Mouse (Mus musculus) heart, embryonic 14.5 days (tissue): ENCODE measurements around the gene Zbtb45. TPM values are rescaled to one million over a fixed set of nuclear protein-coding genes. Genes with fewer than 3 reads are reported as not detected.
A peak's percentile ranks its signal among the peaks of the same experiment; 100 is the strongest.

Source experiments
- ATAC-seq: fragments of 200-750 bp; cut with Nextera tagmentation; 2 replicates; pipeline ENCODE4 v1.8.0; 2017; ENCODE audit warnings: low read depth, moderate TSS enrichment; ENCODE audit not compliant: insufficient number of reproducible peaks, insufficient read depth, low FRiP score
- H3K27ac ChIP-seq, 2 experiments: fragments of 200-500 bp in 1 of 2; fragments of 300-500 bp in 1 of 2; sonication (generic) in 1 of 2; replicated peaks in 1 of 2; 2 replicates each; pipeline ENCODE4 v1.5.1; 2012 to 2014; ENCODE audit warnings: low read depth in 2 of 2, low read length in 2 of 2, control low read depth in 1 of 2, mild to moderate bottlenecking in 1 of 2, mixed read lengths in 1 of 2; ENCODE audit not compliant: control insufficient read depth in 1 of 2, insufficient read depth in 1 of 2
- H3K27me3 ChIP-seq: fragments of 300-500 bp; sonication (generic); 2 replicates; pipeline ENCODE4 v1.6.1; 2014; ENCODE audit warnings: mild to moderate bottlenecking, low read length, control low read depth; ENCODE audit not compliant: control insufficient read depth, insufficient read depth
- H3K36me3 ChIP-seq: fragments of 300-500 bp; sonication (generic); 2 replicates; pipeline ENCODE4 v1.6.1; 2014; ENCODE audit warnings: mild to moderate bottlenecking, control low read depth, low read length, mixed read lengths; ENCODE audit not compliant: control insufficient read depth, insufficient read depth
- H3K4me1 ChIP-seq, 2 experiments: fragments of 200-500 bp in 1 of 2; fragments of 300-500 bp in 1 of 2; sonication (generic) in 1 of 2; 2 replicates each; pipeline ENCODE4 v1.6.1; 2012 to 2014; ENCODE audit warnings: low read length in 2 of 2, control low read depth in 1 of 2, mixed read lengths in 1 of 2; ENCODE audit not compliant: control insufficient read depth in 2 of 2, insufficient read depth in 2 of 2
- H3K4me2 ChIP-seq: fragments of 300-500 bp; sonication (generic); 2 replicates; pipeline ENCODE4 v1.6.1; 2014; ENCODE audit warnings: mild to moderate bottlenecking, low read length
- H3K4me3 ChIP-seq, 2 experiments: fragments of 200-500 bp in 1 of 2; fragments of 300-500 bp in 1 of 2; sonication (generic) in 1 of 2; 2 replicates each; pipeline ENCODE4 v1.5.1; 2012 to 2014; ENCODE audit warnings: low read length in 2 of 2, mild to moderate bottlenecking in 2 of 2, control low read depth in 1 of 2, low read depth in 1 of 2, moderate library complexity in 1 of 2; ENCODE audit not compliant: control insufficient read depth in 1 of 2, insufficient read depth in 1 of 2
- H3K9ac ChIP-seq: fragments of 300-500 bp; sonication (generic); 2 replicates; pipeline ENCODE4 v1.6.1; 2014; ENCODE audit warnings: mild to moderate bottlenecking, low read length
- H3K9me3 ChIP-seq: fragments of 300-500 bp; sonication (generic); 2 replicates; pipeline ENCODE4 v1.6.1; 2016; ENCODE audit warnings: low read length, control low read depth; ENCODE audit not compliant: control insufficient read depth
- WGBS: fragments of 180-500 bp; shearing (Covaris S2); extraction: QIAGEN DNeasy Blood & Tissue Kit; methylation state at CpG from one replicate; pipeline ENCODE4 v1.1.7; 2014; 5-methylcytosine and 5-hydroxymethylcytosine counted together
- polyA plus RNA-seq: library from polyadenylated mRNA; unstranded; fragments of >200 nt; fragmentation: Nextera tagmentation; extraction: Ambion mirVana; gene quantifications from 2 replicates; pipeline ENCODE4 v1.2.1, GENCODE M21; 2014

Gene Zbtb45
- polyA plus RNA-seq, 1 experiment from 2014 or later, result 17.2 TPM

DNA sequence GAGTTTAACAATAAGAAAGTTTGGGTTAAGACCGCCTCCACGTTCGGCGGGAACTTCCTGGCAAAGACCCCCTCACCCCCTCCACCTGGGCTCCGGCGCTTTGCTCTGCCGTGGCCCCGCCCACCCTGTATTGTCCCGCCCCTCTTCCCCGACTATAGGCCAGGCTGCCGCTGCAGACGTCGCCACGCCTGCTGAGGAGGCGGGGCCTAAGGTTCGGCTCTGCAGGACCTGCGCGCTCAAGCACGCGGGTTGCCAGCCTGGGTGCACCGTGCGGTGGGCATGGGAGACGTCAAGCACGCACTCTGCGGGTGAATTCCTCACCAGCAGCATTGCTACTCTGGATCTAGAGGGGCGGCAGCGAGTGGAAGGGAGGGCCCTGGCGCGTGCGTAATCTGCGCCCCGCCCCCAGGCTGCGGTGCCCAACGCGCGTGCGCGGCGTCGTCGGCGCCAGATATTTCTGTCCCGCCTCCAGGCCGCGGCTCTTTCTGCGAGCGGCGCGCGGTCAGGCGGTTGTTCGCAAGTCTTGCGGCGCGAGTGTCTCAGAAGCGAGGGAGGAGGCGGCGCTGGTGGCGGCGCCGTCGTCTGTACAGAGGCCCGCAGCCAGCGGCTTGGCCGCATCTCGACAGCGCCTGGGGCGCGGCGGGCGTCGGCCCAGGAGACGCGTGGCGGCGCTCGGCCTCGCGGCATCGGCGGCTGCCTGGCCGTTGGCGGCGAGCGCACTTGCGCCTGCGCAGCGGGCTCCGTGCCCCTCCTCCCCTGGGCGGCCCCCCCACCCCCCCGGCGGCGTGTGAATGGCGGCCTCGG, 14.3 kb upstream of the Zbtb45 start:
- whole genome bisulfite sequencing, result under 1% methylated on average over 67 of the region's 95 CpGs
- peak; percentile 80 for ATAC-seq
- Histone ChIP-seq H3K9ac (peak overlapping the region; percentile 95), H3K27ac (peak overlapping the region; percentile 98 to 100), H3K9me3 (no peaks in the 10 kb centered on the region), H3K4me2 (peak overlapping the region; percentile 92), H3K4me1 (peaks cover 11 to 15% of the 10 kb centered on the region in 2 experiments), H3K36me3 (peaks cover 39% of the 10 kb centered on the region), H3K4me3 (peak overlapping the region; percentile 86 to 95), H3K27me3 (no peaks in the 10 kb centered on the region)

DNA sequence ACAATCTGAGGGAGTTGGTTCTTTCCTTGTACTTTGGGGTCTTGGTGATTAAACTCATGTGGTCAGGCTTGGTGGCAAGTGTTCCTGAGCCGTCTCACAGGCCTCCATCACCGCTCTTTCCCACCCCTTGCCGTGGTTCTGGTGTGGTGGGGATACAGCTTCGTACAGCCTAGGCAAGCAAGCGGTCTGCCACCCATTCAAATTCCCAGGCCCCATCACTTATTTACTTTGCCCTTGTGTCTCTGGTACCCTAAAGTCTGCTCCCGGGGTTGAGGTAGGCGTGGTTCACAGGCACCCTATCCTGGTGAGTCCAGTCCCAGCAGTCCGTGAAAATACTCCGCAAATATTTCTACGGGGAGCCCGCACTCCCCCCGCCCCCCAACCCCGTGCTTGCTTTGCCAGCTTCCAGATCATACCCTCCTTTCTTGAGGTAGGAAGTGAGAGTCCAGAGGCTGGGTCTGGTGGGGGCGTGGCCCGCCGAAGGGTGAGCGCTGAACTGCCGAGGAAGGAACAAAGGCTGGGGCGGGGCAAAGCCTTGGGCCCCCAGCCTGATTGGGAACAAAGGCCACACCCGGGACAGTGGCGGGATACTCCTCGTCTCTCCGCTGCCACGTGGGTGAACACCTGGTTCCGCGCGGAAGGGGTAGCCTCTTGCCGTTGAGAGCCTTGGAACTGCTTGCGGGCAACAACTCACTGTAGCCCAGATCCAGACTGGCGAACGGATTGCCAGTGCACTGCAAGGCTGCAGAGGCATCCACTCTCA, 13.1 kb upstream of the Zbtb45 start:
- H3K4me1 ChIP-seq, result peaks cover 11 to 15% of the 10 kb centered on the region in 2 experiments
- peak; percentile 49 for ATAC-seq
- H3K27ac ChIP-seq, result peak overlapping the region; percentile 84 to 98
- no peaks in the 10 kb centered on the region for H3K27me3 ChIP-seq
- H3K9me3 ChIP-seq, result no peaks in the 10 kb centered on the region
- peak overlapping the region; percentile 92 for H3K4me2 ChIP-seq
- WGBS, result 5% methylated on average over 31 of the region's 31 CpGs
- H3K4me3 ChIP-seq, result peak overlapping the region; percentile 86 to 95
- H3K9ac ChIP-seq, result peak overlapping the region; percentile 95
- H3K36me3 ChIP-seq, result peaks cover 27% of the 10 kb centered on the region

DNA sequence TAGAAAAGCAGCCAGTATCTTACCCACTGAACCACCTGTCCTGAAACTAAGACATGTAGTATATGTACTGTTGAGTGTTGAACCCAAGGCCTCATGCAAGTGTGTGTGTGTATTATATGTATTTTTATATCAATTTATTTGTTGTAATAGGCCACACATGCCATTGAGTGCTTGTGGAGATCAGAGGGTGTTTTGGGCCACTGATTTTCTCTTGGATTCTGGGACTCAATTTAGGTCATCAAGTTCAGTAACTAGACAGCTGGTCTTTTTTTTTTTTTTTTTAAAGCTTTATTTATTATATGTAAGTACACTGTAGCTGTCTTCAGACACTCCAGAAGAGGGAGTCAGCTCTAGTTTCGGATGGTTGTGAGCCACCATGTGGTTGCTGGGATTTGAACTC, 5.4 kb upstream of the Zbtb45 start:
- Histone ChIP-seq H3K4me3 (no peak overlapping the region), H3K27ac (no peak overlapping the region), H3K27me3 (no peaks in the 10 kb centered on the region), H3K36me3 (no peaks in the 10 kb centered on the region), H3K4me1 (peaks cover 5 to 6% of the 10 kb centered on the region in 2 experiments), H3K4me2 (no peak overlapping the region), H3K9me3 (no peaks in the 10 kb centered on the region), H3K9ac (no peak overlapping the region)
- 85% methylated on average over 1 of the region's 1 CpGs for WGBS
- no peak for ATAC-seq

DNA sequence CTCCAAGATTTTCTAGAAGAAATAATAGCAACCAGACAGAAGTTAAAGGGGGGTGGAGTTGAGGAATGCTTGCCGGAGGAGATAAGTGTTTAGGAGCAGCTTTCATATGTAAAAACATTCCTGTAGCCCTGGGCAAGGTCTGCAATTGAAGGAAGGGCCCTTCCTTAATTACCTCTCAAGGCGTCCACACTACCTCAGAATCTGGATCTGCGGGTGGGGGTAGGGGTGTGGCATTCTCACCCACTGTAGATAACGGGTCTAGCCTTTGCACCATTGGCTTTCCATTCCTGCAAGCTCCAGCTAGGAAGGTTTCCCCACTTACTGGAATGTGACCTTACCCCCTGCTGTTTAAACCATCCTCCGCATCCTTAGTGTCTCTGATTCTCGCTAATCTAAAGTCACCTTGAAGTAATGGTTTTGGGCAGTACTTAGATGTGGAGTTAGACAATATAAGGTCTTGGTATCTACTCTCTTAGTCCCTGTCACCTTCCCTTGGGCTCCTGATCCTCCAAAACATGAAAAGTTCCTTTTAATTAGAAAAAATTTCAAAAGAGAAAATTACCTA, 4.5 kb upstream of the Zbtb45 start:
- 34% methylated on average over 6 of the region's 6 CpGs for WGBS
- ATAC-seq, result no peak
- Histone ChIP-seq H3K27me3 (no peaks in the 10 kb centered on the region), H3K4me3 (no peak overlapping the region), H3K9ac (no peak overlapping the region), H3K4me1 (peaks cover 6 to 7% of the 10 kb centered on the region in 2 experiments), H3K9me3 (no peaks in the 10 kb centered on the region), H3K36me3 (no peaks in the 10 kb centered on the region), H3K27ac (no peak overlapping the region), H3K4me2 (no peak overlapping the region)

DNA sequence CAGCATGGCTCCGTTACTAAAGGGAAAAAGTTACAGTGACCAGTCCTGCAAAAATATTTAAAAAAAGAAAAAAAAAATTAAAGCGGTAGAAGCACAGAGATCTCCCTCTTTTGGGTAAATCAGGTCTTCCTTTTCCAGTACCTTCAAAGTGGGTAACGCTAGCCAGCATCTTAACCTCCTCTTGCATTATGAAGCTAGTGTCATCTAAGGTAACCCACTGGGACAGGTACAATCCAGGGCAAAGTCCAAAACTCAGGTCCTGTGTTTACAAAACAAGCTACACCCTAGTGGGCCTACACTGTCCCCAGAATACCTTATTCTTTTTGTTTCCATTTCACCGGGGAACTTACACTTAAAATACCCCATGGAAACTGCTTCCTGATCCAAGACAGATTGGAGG, 3.8 kb upstream of the Zbtb45 start:
- Histone ChIP-seq H3K9me3 (no peaks in the 10 kb centered on the region), H3K4me1 (peaks cover 6 to 13% of the 10 kb centered on the region in 2 experiments), H3K27me3 (no peaks in the 10 kb centered on the region), H3K9ac (no peak overlapping the region), H3K4me3 (no peak overlapping the region), H3K36me3 (no peaks in the 10 kb centered on the region), H3K4me2 (no peak overlapping the region), H3K27ac (no peak overlapping the region)
- WGBS, result 62% methylated on average over 4 of the region's 4 CpGs
- no peak for ATAC-seq

DNA sequence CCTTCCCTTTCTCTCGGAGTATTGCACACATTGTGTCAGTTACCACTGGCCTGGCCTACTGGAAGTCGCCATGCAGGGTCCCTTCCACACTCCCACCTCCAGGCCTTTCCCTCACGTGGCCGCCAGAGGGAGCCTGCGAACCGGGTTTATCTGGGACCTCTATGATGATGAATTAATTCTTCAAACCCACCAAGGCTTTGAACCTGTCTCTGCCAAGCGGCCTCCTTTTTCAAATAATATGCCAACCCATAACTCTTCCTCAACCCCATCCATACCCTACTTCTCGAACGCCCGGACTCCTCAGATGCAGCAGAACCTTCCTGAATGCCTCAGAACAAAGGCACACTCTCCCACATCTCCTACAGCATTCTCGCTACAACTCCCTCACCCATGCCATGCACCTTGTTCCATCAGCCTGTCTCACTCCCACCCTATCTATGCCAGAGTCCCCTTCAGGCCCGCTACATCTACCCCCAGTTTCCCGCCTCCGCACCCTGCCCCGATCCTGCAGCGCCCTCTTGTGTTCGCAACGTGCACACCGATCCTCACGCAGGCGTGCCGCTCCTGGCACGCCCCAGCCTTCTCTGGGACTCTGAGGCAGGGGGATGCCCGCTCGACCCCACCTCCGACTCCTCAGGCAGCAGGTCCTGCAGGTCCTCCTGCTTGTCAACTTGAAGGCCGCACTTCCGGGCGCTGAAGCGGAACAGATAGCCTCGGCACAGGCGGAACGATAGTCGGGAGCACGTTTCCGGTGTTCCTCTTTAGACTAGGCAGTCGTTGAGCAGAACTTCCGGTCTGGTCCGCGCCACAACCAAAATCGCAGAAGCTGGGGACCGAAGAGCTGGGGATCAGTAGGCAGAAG, 460 bp downstream of the Zbtb45 start:
- Histone ChIP-seq H3K9me3 (no peaks in the 10 kb centered on the region), H3K4me2 (peak overlapping the region; percentile 94), H3K4me1 (peaks cover 6 to 13% of the 10 kb centered on the region in 2 experiments), H3K9ac (peak overlapping the region; percentile 91), H3K4me3 (peak overlapping the region; percentile 76 to 84), H3K27me3 (peaks cover 6% of the 10 kb centered on the region; the same call in 1 of the 2 replicates), H3K36me3 (peaks cover 36% of the 10 kb centered on the region), H3K27ac (peak overlapping the region; percentile 94 to 95)
- peak; percentile 62 for ATAC-seq
- under 1% methylated on average over 42 of the region's 42 CpGs for WGBS
